ENCODE assay signal across 34 mouse cellular contexts in the genomic region with DNA sequence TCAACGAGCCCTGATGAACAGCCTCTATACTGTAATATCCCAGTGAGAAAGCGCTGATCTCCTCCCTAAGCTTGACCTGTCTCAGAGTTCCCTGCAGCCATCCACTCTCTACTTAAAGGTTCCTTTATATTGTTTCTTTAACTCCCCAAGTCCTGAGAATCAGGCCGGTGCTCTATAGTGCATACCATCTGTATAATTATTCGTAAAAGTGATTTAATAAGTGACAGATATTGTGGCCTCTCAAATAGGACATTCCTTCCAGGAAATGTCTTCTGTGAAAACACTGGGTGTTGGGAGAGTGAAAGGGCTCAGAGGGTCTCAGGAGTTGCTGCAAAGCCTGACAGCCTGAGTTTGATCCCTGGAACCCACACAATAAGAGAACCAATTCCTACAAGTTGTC. TPM values are rescaled to one million over a fixed set of nuclear protein-coding genes. Genes with fewer than 3 reads are reported as not detected.
"Had no signal": no experiment of that assay in that cellular context is flagged by ENCODE, and none has a peak within 500 bp of the region (broad histone marks: within the 10 kb centered on the region; RNA-seq: fewer than 3 reads in every experiment).

No protein-coding gene starts in this region.

- H3K9me3 ChIP-seq: embryonic facial prominence, embryonic 10.5 days; embryonic facial prominence, embryonic 12.5 days; embryonic facial prominence, embryonic 13.5 days; embryonic facial prominence, embryonic 15.5 days; forebrain, embryonic 10.5 days; forebrain, embryonic 12.5 days; forebrain, embryonic 13.5 days; forebrain, embryonic 15.5 days had no signal

- H3K9ac ChIP-seq: embryonic facial prominence, embryonic 12.5 days; embryonic facial prominence, embryonic 13.5 days; embryonic facial prominence, embryonic 15.5 days; forebrain, embryonic 12.5 days; forebrain, embryonic 13.5 days; forebrain, embryonic 15.5 days; forebrain, postnatal 0 days had no signal

- H3K4me2 ChIP-seq: embryonic facial prominence, embryonic 12.5 days; embryonic facial prominence, embryonic 13.5 days; embryonic facial prominence, embryonic 15.5 days; forebrain, embryonic 12.5 days; forebrain, embryonic 13.5 days; forebrain, embryonic 15.5 days had no signal

- ATAC-seq: forebrain, embryonic 13.5 days; forebrain, embryonic 14.5 days; forebrain, embryonic 15.5 days; forebrain, embryonic 16.5 days; forebrain, postnatal 0 days had no signal

- H3K27me3 ChIP-seq: embryonic facial prominence, embryonic 12.5 days; embryonic facial prominence, embryonic 13.5 days; embryonic facial prominence, embryonic 15.5 days; forebrain, embryonic 12.5 days; forebrain, embryonic 13.5 days; forebrain, embryonic 15.5 days had no signal

- H3K4me3 ChIP-seq: embryonic facial prominence, embryonic 10.5 days; embryonic facial prominence, embryonic 12.5 days; embryonic facial prominence, embryonic 13.5 days; embryonic facial prominence, embryonic 15.5 days; erythroblast, embryonic 14.5 days; forebrain, embryonic 10.5 days; forebrain, embryonic 12.5 days; forebrain, embryonic 13.5 days; forebrain, embryonic 15.5 days; gastrocnemius, adult 2 months; heart, adult 2 months had no signal

- H3K4me1 ChIP-seq: embryonic facial prominence, embryonic 10.5 days; embryonic facial prominence, embryonic 12.5 days; embryonic facial prominence, embryonic 15.5 days had no signal

- DNase-seq: cerebellum, adult 2 months; cerebellum, adult 8-10 months; cerebellum, adult 9-10 months; cerebellum, adult 9-11 months; cerebellum, postnatal 10 days; cerebellum, postnatal 14 days; cerebellum, postnatal 25 days; cerebellum, postnatal 36 days; embryo, embryonic 11 days; forebrain, postnatal 0 days; gastrocnemius, adult 2 months; gastrocnemius, postnatal 10 days; gastrocnemius, postnatal 14 days; gastrocnemius, postnatal 25 days; gastrocnemius, postnatal 36 days; heart, adult 18-20 months; heart, adult 2 months had no signal

- H3K27ac ChIP-seq: embryonic facial prominence, embryonic 10.5 days; embryonic facial prominence, embryonic 12.5 days; embryonic facial prominence, embryonic 13.5 days; embryonic facial prominence, embryonic 15.5 days; forebrain, embryonic 10.5 days; forebrain, embryonic 12.5 days; forebrain, embryonic 13.5 days; forebrain, embryonic 15.5 days; gastrocnemius, adult 2 months; heart, adult 2 months had no signal

RNA-seq across cellular contexts. Expression of gene Gm17409, which starts 8.2 kb away (rescaled TPM):
- polyA plus RNA-seq: cerebellum, adult 2 months; cortical plate, adult 2 months; embryonic facial prominence, embryonic 10.5 days; embryonic facial prominence, embryonic 11.5 days; embryonic facial prominence, embryonic 12.5 days; embryonic facial prominence, embryonic 13.5 days; embryonic facial prominence, embryonic 14.5 days; embryonic facial prominence, embryonic 15.5 days; erythroblast, embryonic 14.5 days; forebrain, embryonic 10.5 days; forebrain, embryonic 11.5 days; forebrain, embryonic 13.5 days; forebrain, embryonic 14.5 days; forebrain, embryonic 15.5 days; forebrain, postnatal 0 days; frontal cortex, adult 2 months; gonadal fat pad, adult 2 months; heart, adult 2 months had no signal
